28 mouse cellular contexts compared by ENCODE assay signal in the genomic region with DNA sequence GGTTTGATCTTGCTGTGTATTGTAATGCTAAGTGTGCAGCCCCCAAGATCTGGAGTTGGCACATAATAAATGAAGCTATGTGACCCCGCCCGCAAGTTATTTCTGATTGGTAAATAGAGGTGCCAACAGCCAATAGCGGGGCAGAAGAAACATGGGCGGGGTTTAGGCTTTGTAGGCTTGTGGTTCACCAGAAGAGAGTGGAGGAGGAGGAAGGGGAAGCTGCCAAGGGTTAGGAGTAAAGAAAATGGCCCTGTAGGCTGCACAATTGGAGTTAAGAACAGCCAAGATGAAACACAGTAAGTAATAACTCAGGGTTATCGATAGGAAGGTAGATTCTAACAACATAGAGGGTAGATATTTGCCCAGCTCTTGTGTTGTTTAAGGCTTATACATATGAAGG. TPM values are rescaled to one million over a fixed set of nuclear protein-coding genes. Genes with fewer than 3 reads are reported as not detected.
A peak's percentile ranks its signal among the peaks of the same experiment; 100 is the strongest.
DNase-seq lines count a peak whose midpoint lies in the region; ATAC-seq lines count a peak whose summit lies in the region.
"Had no signal": no experiment of that assay in that cellular context is flagged by ENCODE, and none has a peak within 500 bp of the region (broad histone marks: within the 10 kb centered on the region; RNA-seq: fewer than 3 reads in every experiment).

No protein-coding gene starts in this region.

- no peaks in the 10 kb centered on the region for H3K27me3 ChIP-seq in forebrain, embryonic 14.5 days (replicated peaks; ENCODE audit: control insufficient read depth, insufficient read depth, low read length)
- H3K27me3 ChIP-seq in forebrain, embryonic 13.5 days, result no peaks in the 10 kb centered on the region
- peaks cover 5% of the 10 kb centered on the region; the same call in 1 of the 2 replicates for H3K27me3 ChIP-seq in midbrain, embryonic 13.5 days
- H3K27me3 ChIP-seq in liver, embryonic 12.5 days (replicated peaks), result no peaks in the 10 kb centered on the region
- H3K27me3 ChIP-seq: forebrain, embryonic 15.5 days; hindbrain, embryonic 12.5 days; lung, embryonic 15.5 days; midbrain, embryonic 12.5 days; neural tube, embryonic 13.5 days had no signal

- H3K36me3 ChIP-seq in forebrain, embryonic 14.5 days (ENCODE audit: control insufficient read depth, insufficient read depth, low read length), result no peaks in the 10 kb centered on the region
- no peaks in the 10 kb centered on the region for H3K36me3 ChIP-seq in forebrain, embryonic 13.5 days (ENCODE audit: poor library complexity, severe bottlenecking)
- no peaks in the 10 kb centered on the region for H3K36me3 ChIP-seq in midbrain, embryonic 13.5 days
- H3K36me3 ChIP-seq in liver, embryonic 12.5 days, result no peaks in the 10 kb centered on the region
- H3K36me3 ChIP-seq: forebrain, embryonic 15.5 days; hindbrain, embryonic 12.5 days; limb, embryonic 12.5 days; lung, embryonic 15.5 days; midbrain, embryonic 12.5 days; neural tube, embryonic 13.5 days had no signal

- no peak overlapping the region for H3K4me2 ChIP-seq in forebrain, embryonic 14.5 days (ENCODE audit: low read length)
- H3K4me2 ChIP-seq in forebrain, embryonic 13.5 days, result no peak overlapping the region
- H3K4me2 ChIP-seq in midbrain, embryonic 13.5 days (replicated peaks), result no peak overlapping the region
- no peak overlapping the region for H3K4me2 ChIP-seq in liver, embryonic 12.5 days
- H3K4me2 ChIP-seq: forebrain, embryonic 15.5 days; hindbrain, embryonic 12.5 days; limb, embryonic 12.5 days; lung, embryonic 15.5 days; midbrain, embryonic 12.5 days; neural tube, embryonic 13.5 days had no signal

- no peak overlapping the region for H3K9ac ChIP-seq in forebrain, embryonic 14.5 days (ENCODE audit: low read length)
- H3K9ac ChIP-seq in forebrain, embryonic 13.5 days, result no peak overlapping the region
- H3K9ac ChIP-seq in midbrain, embryonic 13.5 days (replicated peaks), result no peak overlapping the region
- no peak overlapping the region for H3K9ac ChIP-seq in liver, embryonic 12.5 days
- H3K9ac ChIP-seq: forebrain, embryonic 15.5 days; hindbrain, embryonic 12.5 days; limb, embryonic 12.5 days; lung, embryonic 15.5 days; midbrain, embryonic 12.5 days; neural tube, embryonic 13.5 days had no signal

- 72% methylated on average over 5 of the region's 5 CpGs for WGBS in forebrain, embryonic 14.5 days
- 72% methylated on average over 5 of the region's 5 CpGs for WGBS in forebrain, embryonic 13.5 days
- WGBS in midbrain, embryonic 13.5 days, result 69% methylated on average over 5 of the region's 5 CpGs
- WGBS in liver, embryonic 12.5 days (ENCODE audit: insufficient replicate concordance), result 62% methylated on average over 5 of the region's 5 CpGs

- ATAC-seq in forebrain, embryonic 14.5 days, result no peak
- ATAC-seq in forebrain, embryonic 13.5 days, result no peak
- peak; percentile 63 for ATAC-seq in common myeloid progenitor, adult 5-6 weeks (replicated peaks; ENCODE audit: low read depth, poor library complexity, severe bottlenecking)
- ATAC-seq in megakaryocyte-erythroid progenitor cell, adult 5-6 weeks (replicated peaks; ENCODE audit: low FRiP score, low TSS enrichment, poor library complexity, severe bottlenecking), result peak; percentile 69
- no peak for ATAC-seq in midbrain, embryonic 13.5 days
- no peak for ATAC-seq in liver, embryonic 12.5 days
- ATAC-seq: CD4-positive, CD25-positive, alpha-beta regulatory T cell, adult 4 months; forebrain, embryonic 15.5 days; inflammation-experienced regulatory T-cells, adult 6 months had no signal

- no peaks in the 10 kb centered on the region for H3K9me3 ChIP-seq in forebrain, embryonic 14.5 days (replicated peaks; ENCODE audit: control insufficient read depth, low read length)
- no peaks in the 10 kb centered on the region for H3K9me3 ChIP-seq in forebrain, embryonic 13.5 days (replicated peaks)
- H3K9me3 ChIP-seq in midbrain, embryonic 13.5 days, result no peaks in the 10 kb centered on the region
- H3K9me3 ChIP-seq in liver, embryonic 12.5 days (replicated peaks), result no peaks in the 10 kb centered on the region
- H3K9me3 ChIP-seq: forebrain, embryonic 15.5 days; hindbrain, embryonic 12.5 days; limb, embryonic 12.5 days; lung, embryonic 15.5 days; midbrain, embryonic 12.5 days; neural tube, embryonic 13.5 days had no signal

- peak; percentile 33 for DNase-seq in forebrain, embryonic 14.5 days (ENCODE audit: low spot score)
- peak; percentile 91 for DNase-seq in 416B (ENCODE audit: low read depth)
- DNase-seq: adrenal gland, postnatal 10 days; cerebellum, adult 11-12 months; cerebellum, adult 9-11 months; gastrocnemius, postnatal 10 days; heart, postnatal 14 days; kidney, adult 11 months; kidney, postnatal 25 days; thymus, postnatal 14 days had no signal

- no peak overlapping the region for H3K4me3 ChIP-seq in forebrain, embryonic 14.5 days (ENCODE audit: low read depth, low read length)
- H3K4me3 ChIP-seq in forebrain, embryonic 13.5 days, result no peak overlapping the region
- no peak overlapping the region for H3K4me3 ChIP-seq in midbrain, embryonic 13.5 days (replicated peaks)
- no peak overlapping the region for H3K4me3 ChIP-seq in liver, embryonic 12.5 days
- H3K4me3 ChIP-seq: erythroblast, embryonic 14.5 days; forebrain, embryonic 15.5 days; hindbrain, embryonic 12.5 days; left cerebral cortex, adult 2 months; limb, embryonic 12.5 days; lung, embryonic 15.5 days; midbrain, embryonic 12.5 days; neural tube, embryonic 13.5 days had no signal

- no peak overlapping the region for H3K27ac ChIP-seq in forebrain, embryonic 14.5 days (ENCODE audit: low read depth, low read length)
- no peak overlapping the region for H3K27ac ChIP-seq in forebrain, embryonic 13.5 days
- H3K27ac ChIP-seq in midbrain, embryonic 13.5 days, result no peak overlapping the region
- H3K27ac ChIP-seq in liver, embryonic 12.5 days, result no peak overlapping the region
- H3K27ac ChIP-seq: forebrain, embryonic 15.5 days; hindbrain, embryonic 12.5 days; left cerebral cortex, adult 2 months; limb, embryonic 12.5 days; lung, embryonic 15.5 days; midbrain, embryonic 12.5 days; neural tube, embryonic 13.5 days had no signal

- no peaks in the 10 kb centered on the region for H3K4me1 ChIP-seq in forebrain, embryonic 14.5 days (ENCODE audit: control insufficient read depth, insufficient read depth, low read length)
- no peaks in the 10 kb centered on the region for H3K4me1 ChIP-seq in forebrain, embryonic 13.5 days
- H3K4me1 ChIP-seq in midbrain, embryonic 13.5 days (replicated peaks), result 0 out of 2 replicates have a peak, but pooled peaks cover 2% of the 10 kb centered on the region
- 0 out of 2 replicates have a peak, but pooled peaks cover 4% of the 10 kb centered on the region for H3K4me1 ChIP-seq in liver, embryonic 12.5 days
- H3K4me1 ChIP-seq: hindbrain, embryonic 12.5 days; midbrain, embryonic 12.5 days; neural tube, embryonic 13.5 days had no signal

RNA-seq across cellular contexts. Expression of gene 5830473C10Rik, which starts 25.6 kb away (rescaled TPM):
- not detected in 2 replicates for polyA plus RNA-seq in forebrain, embryonic 14.5 days (2014; fragmentation: Nextera tagmentation; extraction: Ambion mirVana)
- not detected in 2 replicates for polyA plus RNA-seq in forebrain, embryonic 13.5 days (2015; fragmentation: Nextera tagmentation; extraction: Ambion mirVana)
- total RNA-seq in common myeloid progenitor, adult 5-6 weeks (2017), result 0.09 TPM in 1 of 2 replicates, not detected in the other
- total RNA-seq in megakaryocyte-erythroid progenitor cell, adult 5-6 weeks (2014; fragmentation: Nextera tagmentation), result not detected in 2 replicates
- not detected in 2 replicates for total RNA-seq in megakaryocyte-erythroid progenitor cell, adult 5-6 weeks (2017)
- not detected in 2 replicates for polyA plus RNA-seq in midbrain, embryonic 13.5 days (2015; fragmentation: Nextera tagmentation; extraction: Ambion mirVana)
- polyA plus RNA-seq in liver, embryonic 12.5 days (2016; fragmentation: Nextera tagmentation; extraction: Ambion mirVana), result 0.12 and 0.25 TPM in 2 replicates
- total RNA-seq: gastrocnemius, postnatal 10 days; heart, postnatal 14 days; layer of hippocampus, adult 18-20 months; megakaryocyte, adult 5-6 weeks had no signal
- polyA plus RNA-seq: erythroblast, embryonic 14.5 days; forebrain, embryonic 15.5 days; heart, embryonic 14.5 days; hindbrain, embryonic 12.5 days; limb, embryonic 12.5 days; midbrain, embryonic 12.5 days; neural tube, embryonic 13.5 days had no signal

RNA-seq across cellular contexts. Expression of gene Rassf6, which starts 53.9 kb away (rescaled TPM):
- polyA plus RNA-seq in forebrain, embryonic 14.5 days (2014; fragmentation: Nextera tagmentation; extraction: Ambion mirVana), result 0.74 and 1.1 TPM in 2 replicates
- 0.79 TPM in 1 of 2 replicates, not detected in the other for polyA plus RNA-seq in forebrain, embryonic 13.5 days (2015; fragmentation: Nextera tagmentation; extraction: Ambion mirVana)
- total RNA-seq in common myeloid progenitor, adult 5-6 weeks (2017), result 1.6 TPM in 1 of 2 replicates, not detected in the other
- total RNA-seq in megakaryocyte-erythroid progenitor cell, adult 5-6 weeks (2014; fragmentation: Nextera tagmentation), result not detected in 2 replicates
- not detected in 2 replicates for total RNA-seq in megakaryocyte-erythroid progenitor cell, adult 5-6 weeks (2017)
- 0.40 and 0.57 TPM in 2 replicates for polyA plus RNA-seq in midbrain, embryonic 13.5 days (2015; fragmentation: Nextera tagmentation; extraction: Ambion mirVana)
- polyA plus RNA-seq in liver, embryonic 12.5 days (2016; fragmentation: Nextera tagmentation; extraction: Ambion mirVana), result 4.3 and 5.0 TPM in 2 replicates
- total RNA-seq: gastrocnemius, postnatal 10 days; heart, postnatal 14 days; megakaryocyte, adult 5-6 weeks had no signal
- polyA plus RNA-seq: erythroblast, embryonic 14.5 days had no signal

Comparison
In these comparisons a context has a peak if more than half of its experiments do, and no peak if none do; other contexts are left out.
1. ATAC-seq: peak in common myeloid progenitor, adult 5-6 weeks (single experiment) and megakaryocyte-erythroid progenitor cell, adult 5-6 weeks (single experiment); none in forebrain, embryonic 14.5 days (single experiment), forebrain, embryonic 13.5 days (single experiment), midbrain, embryonic 13.5 days (single experiment) and liver, embryonic 12.5 days (single experiment).